Mouse (Mus musculus): ENCODE measurements at regions not wholly inside any gene's neighbourhood (a gene's known extent, or its start where the extent isn't known, plus 50 kb on each side); places are given as distances from the start of the nearest gene placed in this dataset.

DNA sequence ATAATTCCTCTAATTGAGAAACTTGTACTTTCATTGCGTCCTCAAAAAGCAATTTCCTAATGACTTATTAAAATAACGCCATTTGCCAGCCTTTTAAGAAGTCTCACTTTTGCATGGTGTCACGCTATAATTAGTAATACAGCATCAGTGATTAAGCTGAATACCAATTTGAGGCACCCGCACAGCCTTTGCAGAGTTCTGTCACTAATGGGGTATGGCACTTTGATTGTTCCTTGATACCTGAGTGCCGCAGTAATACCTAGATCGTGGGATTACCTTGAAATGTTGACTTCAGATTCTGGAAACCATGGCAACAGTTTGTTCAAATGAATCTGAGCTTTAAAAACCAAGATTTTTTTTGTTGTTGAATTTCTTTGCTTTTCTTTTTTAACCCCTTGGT is 202.7 kb upstream of the Igfbp7 start:
- no peak for DNase-seq (ENCODE audit: low spot score in 2 of 2)

DNA sequence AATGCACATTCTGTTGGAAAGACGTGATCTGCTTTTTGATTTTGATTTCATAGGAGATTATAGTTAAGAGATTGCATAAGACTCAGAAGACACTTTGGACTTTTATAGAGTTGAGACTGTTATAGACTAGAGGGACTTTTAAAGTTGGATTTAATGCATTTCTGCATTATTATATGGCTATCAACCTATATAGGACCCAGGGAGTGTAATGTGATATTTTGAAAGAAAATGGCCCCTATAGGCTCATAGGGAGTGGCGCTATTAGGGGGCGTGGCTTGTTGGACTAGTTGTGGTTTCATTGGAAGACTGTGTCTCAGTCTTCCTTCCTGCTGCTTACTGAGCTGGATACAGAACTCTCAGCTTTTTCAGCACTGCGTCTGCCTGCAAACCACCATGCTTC is 186.9 kb upstream of the Igfbp7 start:
- DNase-seq (ENCODE audit: low spot score in 2 of 2) = no peak

DNA sequence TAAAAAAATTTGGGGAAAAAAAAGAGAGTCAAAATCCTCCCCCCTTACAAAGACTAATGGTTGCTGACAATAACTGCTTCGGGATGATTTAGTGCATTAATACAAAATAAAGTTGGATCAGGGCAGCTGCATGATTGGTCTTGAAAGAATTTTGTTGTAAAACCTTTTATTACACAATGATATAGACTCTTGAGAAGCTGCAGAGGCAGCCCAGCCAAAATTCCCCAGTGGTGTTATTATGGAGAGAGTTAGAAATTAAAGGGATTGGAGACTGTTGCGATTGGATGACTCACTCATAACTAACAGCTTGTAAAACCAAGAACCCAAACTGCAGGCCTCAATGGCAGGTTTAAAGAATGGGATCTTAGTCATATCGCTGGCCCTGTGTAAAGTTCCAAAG is 181.4 kb upstream of the Igfbp7 start:
- no peak for DNase-seq (ENCODE audit: low spot score in 2 of 2)

DNA sequence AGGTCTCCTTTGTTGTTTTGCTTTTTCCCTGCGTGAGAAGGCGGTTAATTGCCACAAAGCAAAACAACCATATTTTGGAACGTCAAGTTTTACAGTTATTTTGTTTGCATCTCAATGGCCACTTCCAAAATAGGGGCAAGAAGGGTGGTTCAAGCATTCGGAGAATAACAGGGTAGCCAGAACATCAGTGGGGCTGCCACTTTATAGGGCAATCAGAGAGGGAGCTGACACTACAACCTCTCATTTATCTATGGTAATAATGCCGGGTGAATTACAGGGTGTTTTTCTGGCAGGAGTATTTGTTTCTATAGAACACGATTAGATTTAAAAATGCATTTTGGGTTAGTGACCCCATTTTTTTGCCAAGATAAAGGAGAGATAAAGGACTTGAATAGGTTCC is 173.9 kb upstream of the Igfbp7 start:
- no peak for DNase-seq (ENCODE audit: low spot score in 2 of 2)

DNA sequence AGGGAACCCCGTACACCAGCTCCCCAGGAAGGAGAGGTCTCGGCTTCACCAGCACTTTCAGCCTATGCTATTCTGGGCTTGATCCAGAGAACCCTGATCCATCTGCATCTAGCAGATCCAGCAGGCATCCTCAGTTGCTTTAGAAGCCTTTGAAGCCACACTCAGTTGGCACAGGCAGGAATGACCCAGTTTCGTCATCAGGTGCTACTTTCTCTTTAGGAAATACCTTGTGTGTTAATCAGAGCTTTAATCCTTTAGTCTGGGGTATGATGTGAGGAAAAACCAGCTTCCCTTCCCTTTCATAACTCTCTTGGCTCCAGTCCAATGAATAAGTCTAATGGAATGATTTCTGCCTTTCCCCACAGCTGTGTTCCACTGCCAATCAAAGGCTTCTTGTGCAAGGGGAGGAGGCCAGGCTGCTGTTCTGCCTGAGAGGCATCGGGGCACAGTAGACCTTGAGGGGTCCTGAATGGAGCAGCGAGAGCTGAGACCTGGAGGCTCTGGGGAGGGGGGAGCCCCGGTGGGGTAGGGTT is 173.3 kb upstream of the Igfbp7 start:
- no peak for DNase-seq (ENCODE audit: low spot score in 2 of 2)

DNA sequence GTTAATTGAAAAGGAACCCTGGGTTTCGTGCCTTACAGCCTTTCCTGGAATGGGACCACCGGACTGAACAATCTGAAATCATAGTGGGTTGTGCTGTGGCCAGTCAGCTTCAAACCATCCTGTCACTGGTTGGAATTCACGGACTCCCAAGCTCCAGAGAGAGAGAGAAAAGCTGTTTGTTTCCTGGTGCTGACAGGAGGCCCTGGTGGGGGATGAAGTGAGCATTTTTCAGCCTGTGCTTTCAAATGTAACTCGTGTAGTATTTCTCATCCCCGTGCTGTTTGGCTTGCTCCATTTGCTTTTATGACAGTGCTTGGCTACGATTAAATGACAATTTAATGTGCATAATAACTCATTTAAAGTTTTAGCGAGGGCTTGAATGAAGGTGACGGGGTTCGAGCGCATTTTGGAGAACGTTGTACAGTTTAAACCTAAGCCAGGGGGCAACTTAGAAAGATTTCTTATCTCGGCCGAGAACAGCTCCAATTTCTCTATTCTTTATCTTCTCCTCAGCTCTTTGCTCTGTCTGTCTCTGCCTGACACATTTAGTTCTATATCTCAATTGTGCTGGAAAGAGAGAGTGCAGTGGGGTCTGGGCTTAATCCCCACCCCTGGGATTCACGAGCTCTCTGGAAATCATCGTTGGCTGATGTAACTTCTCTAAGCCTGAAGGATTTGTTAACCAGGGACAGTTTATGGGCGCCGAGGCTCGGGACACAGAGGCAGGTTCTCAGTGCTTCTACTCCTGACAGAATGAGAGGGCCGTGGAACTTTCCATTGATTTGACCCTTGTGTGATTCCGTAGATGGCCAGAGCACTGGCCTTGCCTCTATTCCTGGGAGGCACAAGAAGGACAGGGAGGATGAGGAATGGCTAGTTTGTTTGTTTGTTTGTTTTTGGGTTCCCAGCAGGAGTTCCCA is 172.2 kb upstream of the Igfbp7 start:
- DNase-seq (ENCODE audit: low spot score in 2 of 2) = no peak

DNA sequence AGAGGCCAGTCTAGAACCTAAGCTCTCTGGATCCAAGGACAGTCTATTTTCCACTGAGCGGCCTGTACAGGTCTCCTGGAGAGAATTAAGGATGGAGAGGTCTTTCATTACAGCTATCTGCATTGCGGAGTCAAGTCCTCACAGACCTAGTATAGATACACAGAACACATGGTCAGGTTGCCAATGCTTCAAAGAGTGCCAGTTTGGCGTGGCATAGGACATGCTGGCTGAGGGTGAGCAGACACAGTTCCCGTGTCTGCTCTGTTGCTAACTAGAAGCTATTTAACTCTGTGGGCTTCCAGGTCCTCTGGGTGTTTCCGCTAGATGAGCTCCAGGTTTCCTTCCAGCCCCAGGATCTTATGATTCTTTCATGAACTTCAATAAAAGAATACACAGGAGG is 169.0 kb upstream of the Igfbp7 start:
- no peak for DNase-seq (ENCODE audit: low spot score in 2 of 2)

DNA sequence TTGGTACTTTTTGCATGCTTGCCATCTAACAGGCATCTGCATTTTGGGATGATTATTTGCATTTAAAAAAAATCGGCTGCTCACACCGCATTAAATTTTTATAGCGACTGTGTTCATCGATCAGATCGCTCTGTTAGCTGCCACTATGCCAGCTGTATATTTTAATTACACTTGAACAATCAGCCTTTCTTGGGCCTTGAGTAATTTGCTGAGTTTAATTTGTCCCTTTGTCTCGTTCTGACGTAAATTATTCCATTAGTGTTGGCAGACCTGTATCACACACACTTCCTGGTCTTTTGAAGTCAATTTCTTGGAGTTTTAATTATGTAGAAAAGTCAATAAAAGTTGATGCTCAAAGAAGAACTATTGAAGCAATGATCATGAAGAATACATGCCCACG is 167.9 kb upstream of the Igfbp7 start:
- DNase-seq (ENCODE audit: low spot score in 2 of 2) = no peak

DNA sequence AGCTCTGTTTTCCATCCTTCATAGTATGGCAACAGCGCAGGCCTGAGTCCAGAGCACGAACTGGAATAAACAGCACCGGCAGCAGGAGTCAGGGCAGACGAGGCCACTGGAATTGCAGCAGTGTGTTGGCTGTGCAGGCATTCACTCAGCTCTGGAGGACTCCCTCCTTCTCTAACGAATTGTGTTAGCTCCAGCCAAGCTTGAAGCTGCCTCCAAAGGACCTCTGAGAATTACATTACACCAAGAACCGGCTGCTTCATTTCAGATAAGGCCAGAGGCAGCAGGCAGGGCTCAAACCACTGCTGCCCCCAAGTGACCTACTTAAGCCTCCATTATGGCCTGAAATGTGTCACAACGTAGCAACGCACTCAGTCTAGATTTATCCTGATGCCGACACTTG is 162.5 kb upstream of the Igfbp7 start:
- DNase-seq (ENCODE audit: low spot score in 2 of 2) = no peak

DNA sequence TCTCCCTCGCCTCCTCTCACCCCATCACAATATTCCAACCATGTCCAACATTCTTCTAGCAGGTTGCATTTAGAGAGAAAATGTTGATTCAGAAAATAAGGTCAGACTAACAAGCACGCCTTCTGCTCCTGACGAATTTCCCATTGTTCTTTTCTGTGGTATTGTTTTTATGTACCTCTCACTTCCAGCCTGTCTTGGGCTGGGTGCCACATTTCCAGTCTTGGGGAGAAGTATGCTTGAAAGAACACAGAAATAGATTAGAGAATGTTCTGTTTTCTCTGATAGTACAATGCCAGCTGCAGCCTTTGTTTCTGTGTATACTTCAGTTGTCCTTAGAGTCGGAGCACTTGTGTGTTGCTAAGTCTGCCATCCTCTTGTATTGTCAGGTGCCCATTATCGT is 160.3 kb upstream of the Igfbp7 start:
- no peak for DNase-seq (ENCODE audit: low spot score in 2 of 2)

DNA sequence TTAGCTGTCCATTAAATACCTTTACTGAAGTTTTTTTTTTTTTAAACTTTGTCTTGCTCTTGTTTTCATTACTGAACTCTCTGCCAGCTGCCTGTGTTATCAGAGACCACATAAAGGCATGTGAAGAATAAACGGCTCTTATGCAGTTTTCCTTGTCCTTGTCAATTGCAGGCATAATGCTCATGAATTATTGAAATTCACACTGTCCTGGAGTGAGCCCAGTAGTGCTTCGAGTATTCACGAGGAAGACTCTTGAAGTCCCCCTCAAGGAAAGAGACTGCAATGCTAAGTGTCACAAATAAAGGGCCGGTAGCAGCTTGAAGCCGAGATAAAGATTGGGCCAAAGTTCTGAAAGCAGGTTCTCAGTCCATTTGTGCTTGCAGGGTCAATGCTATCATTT is 144.7 kb upstream of the Igfbp7 start:
- no peak for DNase-seq (ENCODE audit: low spot score in 2 of 2)

DNA sequence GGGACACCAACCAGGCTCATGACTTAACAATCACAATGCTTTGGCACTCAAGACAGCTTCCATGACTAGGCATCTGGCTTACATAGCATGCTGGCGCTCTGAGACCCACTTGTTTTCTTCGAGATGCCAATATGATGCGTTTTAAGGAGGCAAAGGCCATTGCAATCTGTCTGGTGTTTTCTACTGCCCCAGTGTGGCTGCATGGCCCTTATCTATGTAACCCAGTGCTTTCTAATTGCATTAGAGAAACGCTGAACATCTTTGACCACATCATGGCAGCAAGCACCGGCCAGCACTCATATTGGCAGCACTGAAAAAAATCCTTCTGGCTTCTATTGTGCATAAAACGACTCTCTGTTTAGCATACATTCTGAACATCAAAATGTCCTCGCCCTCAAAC is 144.2 kb upstream of the Igfbp7 start:
- no peak for DNase-seq (ENCODE audit: low spot score in 2 of 2)

DNA sequence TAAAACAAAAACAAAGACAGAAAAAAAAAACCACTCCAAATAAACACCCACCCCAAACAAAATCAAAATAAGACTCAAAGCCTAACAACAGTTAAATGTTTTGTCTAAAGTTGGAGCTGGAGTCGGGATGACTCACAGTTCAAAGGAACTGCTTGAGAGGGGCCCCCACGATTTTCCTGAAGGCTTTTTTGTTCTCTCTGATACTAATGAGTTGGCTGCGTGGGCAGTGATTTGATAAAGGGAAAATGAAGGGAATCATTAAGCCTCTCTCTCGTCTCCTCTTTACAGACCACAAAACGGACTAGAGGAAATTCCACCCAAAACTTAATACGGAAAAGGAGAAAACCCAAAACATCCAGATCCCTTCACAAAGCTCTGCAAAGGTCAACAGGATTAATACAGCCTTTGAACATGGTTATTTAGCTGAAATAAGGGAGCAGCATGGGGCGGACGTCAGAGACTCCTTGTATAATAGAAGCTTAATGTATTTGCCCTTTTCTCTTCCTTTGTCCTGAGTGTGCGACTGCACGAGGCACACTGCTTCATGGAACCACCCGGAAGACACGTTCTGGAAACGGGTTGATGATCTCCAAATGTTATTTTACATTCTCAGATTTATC is 138.3 kb upstream of the Igfbp7 start:
- DNase-seq (ENCODE audit: low spot score in 2 of 2) = no peak

DNA sequence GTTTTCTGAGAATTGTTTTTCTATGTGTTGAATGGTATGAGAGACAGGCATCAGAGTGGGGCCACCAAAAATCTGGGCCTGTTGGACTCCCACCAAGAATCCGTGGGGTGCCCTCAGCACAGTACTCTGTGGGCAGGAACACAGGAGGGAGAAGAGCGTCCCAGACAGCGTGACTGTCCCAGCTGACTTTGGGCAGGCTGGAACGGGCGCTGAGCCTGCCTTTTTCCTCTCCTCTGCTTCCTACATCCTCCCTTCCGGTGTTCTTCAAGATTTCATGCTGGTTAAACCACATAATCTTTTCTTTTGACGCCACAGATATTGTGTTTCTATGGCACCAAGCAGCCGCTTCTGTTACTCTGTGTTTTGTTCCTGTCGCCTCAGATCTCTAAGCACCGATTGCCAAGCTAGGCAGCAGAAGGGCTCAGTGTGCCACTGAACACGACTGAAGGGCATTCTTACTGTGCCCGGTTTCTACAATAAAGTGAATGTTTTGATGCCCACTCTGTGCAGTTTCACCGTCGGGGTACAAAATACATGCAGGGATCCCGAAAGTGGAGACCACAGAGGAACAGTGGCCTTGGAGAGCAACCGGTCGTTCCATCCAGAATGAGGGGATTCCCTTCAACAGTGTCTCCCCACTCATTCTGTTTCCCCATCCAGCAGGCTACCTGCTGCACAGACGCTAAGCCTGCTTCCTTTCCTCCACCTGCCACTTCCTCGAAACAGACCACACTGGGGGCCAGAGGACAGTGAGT is 124.6 kb upstream of the Igfbp7 start:
- no peak for DNase-seq (ENCODE audit: low spot score in 2 of 2)

DNA sequence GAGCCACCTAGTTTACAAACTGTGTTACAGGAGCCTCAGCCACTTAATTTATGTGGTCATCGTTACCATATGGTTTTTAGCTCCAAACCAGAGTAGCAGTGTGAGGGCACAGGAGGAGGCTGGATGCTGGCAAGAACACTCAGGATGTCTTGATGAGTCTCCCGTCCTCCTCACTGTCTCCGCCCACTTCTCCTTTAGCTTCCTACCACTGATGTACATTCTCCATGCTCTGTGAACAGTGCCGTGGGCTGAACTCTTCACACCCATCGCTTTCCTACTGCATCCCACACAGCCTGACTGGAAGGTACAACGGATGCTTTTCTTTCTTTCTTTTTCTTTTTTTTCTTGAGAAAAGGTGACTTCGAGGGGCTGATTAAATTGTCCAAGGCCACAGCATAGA is 122.5 kb upstream of the Igfbp7 start:
- no peak for DNase-seq (ENCODE audit: low spot score in 2 of 2)

DNA sequence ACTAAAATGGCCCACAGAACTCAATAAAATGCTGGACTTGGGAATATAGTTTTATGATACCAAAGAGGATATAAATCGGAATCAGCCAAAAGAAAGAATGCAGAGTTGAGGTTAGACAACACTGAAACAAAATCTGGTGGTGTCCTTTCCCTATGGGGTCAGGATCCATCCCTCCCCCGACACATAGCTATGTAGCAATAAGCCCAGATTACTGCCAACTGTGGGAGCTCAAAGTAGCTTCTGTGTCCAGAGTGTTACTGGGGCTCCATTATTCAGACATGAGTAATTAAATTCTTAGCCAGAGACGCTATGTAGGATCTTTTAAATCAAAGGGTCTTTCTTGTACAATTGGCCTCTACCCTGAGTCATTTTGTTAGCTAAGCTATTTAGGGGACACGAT is 109.4 kb upstream of the Igfbp7 start:
- no peak for DNase-seq (ENCODE audit: low spot score in 2 of 2)

DNA sequence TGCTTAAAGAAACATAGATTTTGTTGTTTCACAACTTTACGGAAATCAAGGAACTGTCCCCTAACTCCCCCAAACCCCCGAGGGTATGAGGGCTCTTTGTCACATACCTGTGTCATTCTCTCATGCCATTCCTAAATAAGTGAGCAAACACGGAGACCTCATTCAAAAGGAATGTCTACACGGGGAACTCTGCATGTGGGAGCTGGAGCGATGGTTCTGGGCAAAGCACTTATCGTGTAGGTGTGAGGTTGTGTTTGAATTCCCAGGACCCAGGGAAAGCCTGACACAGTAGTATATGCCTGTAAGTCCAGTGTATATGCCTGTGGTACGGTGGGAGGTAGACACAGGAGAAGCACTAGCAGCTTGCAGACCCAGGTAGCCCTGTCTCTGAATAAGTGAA is 107.6 kb upstream of the Igfbp7 start:
- DNase-seq (ENCODE audit: low spot score in 2 of 2) = no peak

DNA sequence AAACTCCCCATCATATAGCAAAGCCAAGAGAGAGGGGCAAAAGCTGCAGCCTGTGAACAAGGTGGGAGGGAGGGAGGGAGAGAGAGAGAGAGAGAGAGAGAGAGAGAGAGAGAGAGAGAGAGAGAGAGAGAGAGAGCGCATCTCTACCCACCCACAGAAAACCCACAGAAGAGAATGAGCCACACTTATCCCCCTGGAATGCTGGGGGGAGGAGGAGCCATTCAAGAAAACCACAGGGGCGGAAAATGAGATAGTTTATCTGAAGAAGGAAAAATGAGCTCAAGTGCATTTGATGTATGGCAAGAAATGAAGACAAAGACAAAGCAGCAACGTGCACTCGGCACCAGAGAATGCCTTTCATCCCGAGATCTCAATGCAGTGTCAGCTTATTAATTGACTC is 94.8 kb upstream of the Igfbp7 start:
- no peak for DNase-seq (ENCODE audit: low spot score in 2 of 2)

DNA sequence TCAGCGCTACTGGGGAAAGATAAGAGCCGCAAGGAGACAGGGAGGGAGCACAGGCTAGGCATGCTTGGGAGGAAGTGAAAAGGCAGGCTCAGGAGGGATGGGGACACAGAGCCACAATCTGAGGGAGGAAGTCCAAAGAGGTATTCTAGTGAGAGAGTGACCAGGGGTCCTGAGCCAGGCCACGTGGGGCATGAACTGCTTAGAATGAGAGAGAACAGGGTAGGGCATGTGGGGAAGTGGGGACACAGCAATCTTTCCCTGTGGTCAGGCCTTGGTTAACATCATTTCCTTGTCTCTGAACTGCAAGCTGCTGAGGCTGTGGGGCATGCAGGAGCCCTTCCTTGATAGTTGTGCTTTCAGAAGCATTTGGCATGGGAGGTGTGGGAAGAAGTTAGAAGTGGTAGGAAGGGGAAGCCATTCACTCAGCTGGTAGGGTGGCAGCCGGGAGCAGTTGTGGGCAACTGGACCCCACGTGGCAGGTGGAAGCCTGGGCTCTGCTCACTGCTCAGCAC is 92.2 kb upstream of the Igfbp7 start:
- no peak for DNase-seq (ENCODE audit: low spot score in 2 of 2)

DNA sequence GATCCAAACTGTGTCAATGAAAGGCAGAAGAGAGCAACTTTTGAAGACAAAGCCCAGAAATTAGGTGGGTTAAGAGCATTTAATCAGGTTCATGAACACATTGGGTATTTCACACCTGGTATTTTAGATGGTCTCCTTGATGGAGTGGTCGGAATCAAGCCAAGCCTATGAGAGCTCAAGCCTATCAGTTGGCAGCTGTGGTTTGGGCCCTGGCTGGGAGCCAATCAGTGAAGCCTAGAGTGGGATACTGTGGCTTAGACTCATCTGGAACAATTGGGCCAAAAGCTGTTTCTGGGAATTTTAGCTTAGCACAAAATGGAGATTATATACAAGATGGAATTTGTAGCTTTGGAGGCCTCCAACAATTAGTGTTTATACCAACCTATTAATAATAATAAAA is 86.8 kb upstream of the Igfbp7 start:
- no peak for DNase-seq (ENCODE audit: low spot score in 2 of 2)

DNA sequence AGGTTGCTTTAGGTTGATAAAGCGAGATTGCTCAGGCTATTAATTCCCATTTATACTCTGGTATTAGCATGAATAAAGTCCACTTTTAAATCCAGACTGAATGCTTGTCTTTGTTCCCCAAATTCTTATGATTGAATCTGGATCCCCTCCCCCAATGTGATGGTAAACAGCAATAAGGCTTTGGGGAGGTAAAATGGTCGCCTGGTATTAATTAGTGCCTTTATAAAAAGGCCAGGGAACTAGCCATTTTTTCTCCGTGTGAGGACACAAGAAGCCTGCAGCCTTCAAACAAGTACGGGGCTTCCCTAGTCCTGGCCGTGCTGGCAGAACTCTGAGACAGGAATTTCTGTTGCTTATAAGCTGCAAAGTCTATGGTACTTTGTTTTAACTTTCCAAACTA is 81.1 kb upstream of the Igfbp7 start:
- no peak for DNase-seq (ENCODE audit: low spot score in 2 of 2)

All from spleen, postnatal 14 days (tissue).